Mouse (Mus musculus) erythroblast, embryonic 14.5 days (primary cell): Measurements from ENCODE around the gene Cpxm2.

ENCODE experiments used
- GATA1 ChIP-seq: IDR thresholded peaks from 2 replicates; pipeline ENCODE4 v1.6.1; 2012; ENCODE audit warnings: low read length, inconsistent platforms, mixed read lengths
- TAL1 ChIP-seq: IDR thresholded peaks from 3 replicates; pipeline ENCODE4 v1.6.1; 2012; ENCODE audit warnings: low read length, inconsistent platforms, mixed read lengths

- no peak for TF ChIP-seq GATA1
- no peak for TF ChIP-seq TAL1
Measured at GRCm38 (mm10) chr7:132187456-132187855, 32.9 kb upstream of the Cpxm2 start.
